Mouse (Mus musculus) liver, postnatal 0 days (tissue): ENCODE data around the gene Tmem202.

Experiments used
- CTCF ChIP-seq: sonication (generic); IDR thresholded peaks from 2 replicates; pipeline ENCODE4 v1.5.1; 2016; ENCODE audit warnings: antibody characterized with exemption, low read depth
- EP300 ChIP-seq: IDR thresholded peaks from 2 replicates; pipeline ENCODE4 v1.6.1; 2016; ENCODE audit warnings: antibody characterized with exemption, low read depth, mild to moderate bottlenecking

- TF ChIP-seq CTCF = no peak
- no peak for TF ChIP-seq EP300
Observed at GRCm38 (mm10) chr9:59588252-59588651, 48.6 kb upstream of the Tmem202 start.
